Mouse (Mus musculus) heart, postnatal 36 days (tissue): Measurements from ENCODE around the gene Kcnq1. TPM values are rescaled to one million over a fixed set of nuclear protein-coding genes. Genes with fewer than 3 reads are reported as not detected.

Source experiments
- DNase-seq, 2 experiments: peaks; one replicate each; pipeline ENCODE4 v3.0.0; 2021 to 2022
- intact Hi-C: fragments of 180-260 bp; cut with DNase I; formaldehyde crosslinking; loops from one replicate; pipeline ENCODE4 v1.15.1; 2025
- total RNA-seq, 2 experiments: library from RNA; stranded (reverse); gene quantifications; 2 replicates each; pipeline ENCODE4 v1.2.3; 2021

Kcnq1 gene
- 10 to 100 TPM; 34.3 to 37.1 TPM for total RNA-seq

DNA sequence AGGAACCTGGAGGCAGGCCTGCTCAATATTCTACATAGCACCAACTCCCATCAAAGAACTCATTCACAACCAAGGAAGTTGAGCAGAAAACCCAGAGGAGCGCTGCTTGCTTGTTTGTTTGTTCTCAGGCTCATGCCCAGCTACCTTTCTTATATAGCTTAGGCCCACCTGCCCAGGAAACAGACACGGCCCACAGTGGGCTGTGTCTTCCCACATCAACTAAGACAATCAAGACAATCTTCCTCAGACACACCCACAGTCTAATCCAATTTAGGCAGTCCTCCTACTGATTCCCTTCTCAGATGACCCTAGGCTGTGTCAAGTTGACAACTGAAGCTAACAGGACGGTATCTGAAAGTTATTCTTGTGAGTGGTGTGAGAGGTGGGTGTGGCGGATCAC lies at the start of gene Kcnq1:
TSS of gene Kcnq1 (plus strand) at position 301 of the 400 bp plus-strand sequence.
- DNase-seq, result no peak
- intact Hi-C loops, result loop anchor here (2.0 to 5.0 kb wide), 2 partner anchors 33 to 191 kb away; no protein-coding TSS in a partner anchor

DNA sequence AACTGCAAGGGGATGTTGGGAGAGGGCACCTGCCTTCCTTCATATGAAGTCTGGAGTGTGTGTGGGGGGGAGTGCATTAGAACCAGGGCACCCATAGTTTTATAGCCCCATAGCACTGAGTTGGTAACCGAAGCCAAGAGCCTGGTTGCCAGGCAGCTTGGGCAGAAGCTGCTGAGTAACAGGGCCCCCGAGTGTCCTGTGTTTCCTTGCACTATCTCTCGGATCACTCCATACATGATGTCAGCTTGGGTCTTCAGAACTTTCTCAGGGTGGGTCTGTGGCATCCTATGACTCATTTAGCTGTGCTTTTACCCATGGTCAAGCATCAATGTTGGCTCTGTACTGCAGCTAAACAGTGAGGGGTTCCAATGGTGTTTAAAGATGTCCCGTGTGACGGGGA lies 49.1 kb upstream of the Kcnq1 start:
- intact Hi-C loops, result no loop called here
- DNase-seq, result no peak

DNA sequence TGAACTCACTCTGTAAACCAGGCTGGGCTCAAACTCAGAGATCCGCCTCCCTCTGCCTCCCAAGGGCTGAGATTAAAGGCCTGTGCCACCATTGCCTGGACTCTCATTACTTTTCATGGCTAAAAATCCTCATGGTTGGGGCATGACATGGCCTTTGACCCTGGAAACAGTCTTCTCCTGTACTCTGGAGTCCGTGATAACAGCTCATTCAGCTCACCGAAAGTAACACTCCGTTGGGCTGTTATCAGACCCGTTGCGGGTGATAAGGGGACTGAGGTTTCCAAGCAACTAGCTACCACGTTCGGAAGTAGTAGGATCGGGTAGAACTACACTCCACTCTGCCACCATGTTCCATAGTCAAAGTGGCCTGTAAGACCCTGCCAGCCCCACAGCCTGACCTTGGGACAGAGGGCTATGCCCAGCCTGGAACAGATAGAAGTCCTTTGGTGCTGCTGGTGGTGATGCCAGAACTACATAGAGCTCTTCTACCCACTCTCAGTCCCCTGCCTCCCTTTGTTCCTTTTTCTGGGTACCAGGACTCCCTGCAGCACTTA lies 48.4 kb upstream of the Kcnq1 start:
- DNase-seq, result peak; percentile 30 to 39
- intact Hi-C loops, result loop anchor here (2.0 kb wide), 1 partner anchor 15 kb away; no protein-coding TSS in a partner anchor

GRCm38 (mm10) chr7:143058221-143058697 lies 47.9 kb upstream of the Kcnq1 start:
- peak; percentile 33 to 49 for DNase-seq
- intact Hi-C loops, result loop anchor here (2.0 kb wide), 1 partner anchor 15 kb away; no protein-coding TSS in a partner anchor

- intact Hi-C loops, result loop anchor here (2.0 kb wide), 1 partner anchor 17 kb away; no protein-coding TSS in a partner anchor
- peak; percentile 64 to 66 for DNase-seq
Measured at GRCm38 (mm10) chr7:143059202-143059870, 46.8 kb upstream of the Kcnq1 start.

DNA sequence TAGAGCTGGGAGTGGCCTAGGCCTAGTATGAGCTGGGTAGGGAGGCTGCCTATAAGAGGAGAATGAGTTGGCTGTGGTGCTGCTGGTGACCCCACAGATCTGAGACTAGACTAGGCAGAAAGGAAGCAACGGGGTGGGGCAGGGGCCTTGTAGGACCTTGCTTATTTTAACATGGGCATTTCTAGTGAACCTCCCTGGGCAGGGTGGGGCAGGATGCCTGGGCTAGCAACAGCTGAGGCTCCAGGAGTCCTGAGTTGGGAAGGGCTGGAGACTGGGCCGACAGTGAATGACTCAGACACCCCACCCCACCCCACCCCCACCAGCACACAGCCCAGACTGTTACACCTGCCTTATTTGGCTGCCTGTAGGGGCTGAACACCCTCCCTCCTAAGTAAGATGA lies 43.5 kb upstream of the Kcnq1 start:
- DNase-seq, result no peak
- intact Hi-C loops, result no loop called here

DNA sequence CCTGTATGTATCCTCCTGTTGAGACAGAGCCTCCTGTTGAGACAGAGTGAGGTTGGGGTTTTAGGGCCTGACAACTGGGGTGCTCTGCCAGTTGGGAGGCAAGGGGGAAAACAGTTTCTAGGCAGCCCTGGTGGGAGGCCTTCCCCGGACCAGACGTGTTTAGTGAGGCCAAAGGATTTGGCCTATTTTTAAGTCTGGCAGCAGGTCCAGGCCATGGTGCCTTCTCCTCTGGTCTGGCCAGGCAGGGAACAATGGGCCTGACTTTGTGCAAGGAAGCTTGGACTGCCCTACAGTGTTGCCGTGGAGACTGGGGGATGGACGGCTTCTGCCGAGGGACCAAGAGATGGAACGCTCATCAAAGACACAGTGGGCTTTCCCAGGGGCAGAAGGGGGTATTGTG lies 41.9 kb upstream of the Kcnq1 start:
- intact Hi-C loops, result no loop called here
- no peak for DNase-seq

GRCm38 (mm10) chr7:143065692-143066091 lies 40.5 kb upstream of the Kcnq1 start:
- intact Hi-C loops, result no loop called here

GRCm38 (mm10) chr7:143067469-143067868 lies 38.7 kb upstream of the Kcnq1 start:
- intact Hi-C loops, result no loop called here
- no peak for DNase-seq

More at GRCm38 (mm10) chr7:143065692-143066091, 40.5 kb upstream of the Kcnq1 start:
- no peak for DNase-seq

- intact Hi-C loops, result loop anchor here (2.0 kb wide), 1 partner anchor 13 kb away; no protein-coding TSS in a partner anchor
- no peak for DNase-seq
Measured at GRCm38 (mm10) chr7:143067897-143068296, 38.3 kb upstream of the Kcnq1 start.

GRCm38 (mm10) chr7:143068316-143068881 lies 37.8 kb upstream of the Kcnq1 start:
- DNase-seq, result peak in 1 of 2 experiments; percentile 33
- intact Hi-C loops, result loop anchor here (2.0 kb wide), 1 partner anchor 14 kb away; no protein-coding TSS in a partner anchor

GRCm38 (mm10) chr7:143068882-143069591 lies 37.1 kb upstream of the Kcnq1 start, which contains the start of gene Tssc4:
Gene Tssc4 (plus strand): TSS chr7:143069249.
- peak; percentile 94 to 95 for DNase-seq
- intact Hi-C loops, result loop anchor here (1.0 to 2.0 kb wide), 2 partner anchors 14 to 61 kb away; no protein-coding TSS in a partner anchor

GRCm38 (mm10) chr7:143069751-143070400 lies 36.3 kb upstream of the Kcnq1 start:
- intact Hi-C loops, result loop anchor here (1.0 to 2.0 kb wide), 2 partner anchors 15 to 62 kb away; no protein-coding TSS in a partner anchor
- DNase-seq, result no peak

DNA sequence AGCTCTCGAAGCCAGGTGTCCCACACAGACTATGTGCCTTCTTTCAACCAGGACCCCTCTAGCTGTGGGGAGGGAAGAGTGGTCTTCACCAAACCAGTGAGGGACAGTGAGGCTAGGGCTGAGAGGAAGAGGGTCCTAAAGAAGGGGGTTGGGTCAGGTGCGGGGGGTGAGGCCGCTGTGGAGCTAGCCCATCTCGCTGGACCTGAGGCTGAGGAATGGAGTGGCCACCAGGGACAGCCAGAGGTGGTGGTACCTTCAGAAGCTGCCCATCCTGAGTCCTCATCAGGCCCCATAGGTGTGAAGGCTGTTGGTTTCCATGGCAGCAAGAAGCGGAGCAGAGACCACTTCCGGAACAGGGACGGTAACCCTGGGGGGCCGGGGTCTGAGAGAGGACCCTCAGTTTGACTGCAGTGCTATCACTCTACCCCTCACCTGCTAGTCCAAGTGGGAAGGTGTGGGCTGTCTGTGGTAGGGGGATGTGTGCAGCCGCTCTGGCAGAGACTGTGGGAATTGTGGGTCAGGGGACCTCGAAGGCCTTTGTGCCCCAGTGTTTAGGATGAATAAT lies 35.6 kb upstream of the Kcnq1 start:
- intact Hi-C loops, result no loop called here
- no peak for DNase-seq

DNA sequence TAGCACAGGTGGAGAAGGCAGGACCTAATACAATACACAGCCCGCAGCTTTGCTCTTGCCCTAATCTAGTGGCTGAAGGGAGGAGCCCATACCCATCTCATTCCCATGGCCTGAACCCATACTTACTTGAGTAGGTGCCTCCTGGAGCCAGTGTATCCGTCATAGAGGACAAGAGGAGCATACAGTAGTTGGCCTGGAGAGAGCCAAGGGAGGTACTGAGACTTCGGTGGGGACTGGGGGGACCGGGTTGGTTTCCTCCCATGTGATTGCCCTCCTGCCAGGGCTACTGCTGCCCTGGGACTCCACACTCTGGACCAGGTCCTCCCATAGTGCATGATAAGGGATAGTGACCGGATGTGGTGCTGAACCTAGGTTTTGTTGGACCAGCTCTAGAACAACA lies 33.6 kb upstream of the Kcnq1 start:
- DNase-seq, result no peak
- intact Hi-C loops, result no loop called here

GRCm38 (mm10) chr7:143073086-143073485 lies 33.1 kb upstream of the Kcnq1 start:
- DNase-seq, result peak in 1 of 2 experiments; percentile 46
- intact Hi-C loops, result no loop called here

GRCm38 (mm10) chr7:143075394-143075793 lies 30.8 kb upstream of the Kcnq1 start:
- intact Hi-C loops, result no loop called here
- no peak for DNase-seq

DNA sequence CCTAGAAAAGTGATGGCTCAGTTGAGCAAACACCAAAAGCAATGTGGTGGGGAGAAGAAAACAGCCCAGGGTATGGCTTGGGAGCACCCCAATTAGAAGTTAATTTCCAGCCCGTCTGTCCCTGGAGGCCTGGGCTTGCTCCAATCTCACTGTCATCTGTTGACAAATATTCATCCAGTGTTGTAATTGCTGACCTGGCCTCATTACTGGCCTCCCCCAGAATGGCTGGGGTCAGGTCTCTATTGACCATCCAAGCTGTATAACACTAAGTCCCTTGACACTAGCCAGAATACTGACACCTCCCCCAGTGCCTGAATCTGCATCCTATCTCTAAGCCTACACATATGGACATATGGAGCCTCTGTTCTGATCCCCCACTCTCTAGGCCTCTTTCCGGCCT lies 28.8 kb upstream of the Kcnq1 start:
- DNase-seq, result no peak
- intact Hi-C loops, result no loop called here

GRCm38 (mm10) chr7:143082024-143082423 lies 24.1 kb upstream of the Kcnq1 start:
- no peak for DNase-seq
- intact Hi-C loops, result no loop called here

GRCm38 (mm10) chr7:143083708-143084107 lies 22.5 kb upstream of the Kcnq1 start:
- no peak for DNase-seq
- intact Hi-C loops, result no loop called here
